Mouse (Mus musculus) hindbrain, embryonic 11.5 days (tissue): ENCODE measurements around the gene Rap1gap2. TPM values are rescaled to one million over a fixed set of nuclear protein-coding genes. Genes with fewer than 3 reads are reported as not detected.

ENCODE experiments used
- ATAC-seq: fragments of 200-750 bp; cut with Nextera tagmentation; 2 replicates; pipeline ENCODE4 v1.8.0; 2017; ENCODE audit warnings: mild to moderate bottlenecking, moderate TSS enrichment, moderate library complexity; ENCODE audit not compliant: low FRiP score
- DNase-seq: peaks from one replicate; pipeline ENCODE4 v3.0.0-alpha.2; 2015; ENCODE audit warnings: low spot score
- H3K27ac ChIP-seq: fragments of 300-500 bp; sonication (generic); 2 replicates; pipeline ENCODE4 v1.5.1; 2014; ENCODE audit warnings: mild to moderate bottlenecking, low read depth, low read length
- H3K27me3 ChIP-seq: fragments of 300-500 bp; sonication (generic); 2 replicates; pipeline ENCODE4 v1.6.1; 2014; ENCODE audit warnings: mild to moderate bottlenecking, low read length, moderate library complexity, mixed read lengths; ENCODE audit not compliant: control insufficient read depth, insufficient read depth
- H3K36me3 ChIP-seq: fragments of 300-500 bp; sonication (generic); 2 replicates; pipeline ENCODE4 v1.6.1; 2014; ENCODE audit warnings: mild to moderate bottlenecking, low read length, moderate library complexity, mixed read lengths; ENCODE audit not compliant: control insufficient read depth, insufficient read depth
- H3K4me1 ChIP-seq: fragments of 300-500 bp; sonication (generic); replicated peaks from 2 replicates; pipeline ENCODE4 v1.6.1; 2014; ENCODE audit warnings: low read length, mixed read lengths; ENCODE audit not compliant: control insufficient read depth, insufficient read depth
- H3K4me2 ChIP-seq: fragments of 300-500 bp; sonication (generic); replicated peaks from 2 replicates; pipeline ENCODE4 v1.6.1; 2014; ENCODE audit warnings: mild to moderate bottlenecking, low read depth, low read length
- H3K4me3 ChIP-seq: fragments of 300-500 bp; sonication (generic); 2 replicates; pipeline ENCODE4 v1.5.1; 2014; ENCODE audit warnings: low read depth, low read length
- H3K9ac ChIP-seq: fragments of 300-500 bp; sonication (generic); 2 replicates; pipeline ENCODE4 v1.6.1; 2014; ENCODE audit warnings: low read depth, low read length
- H3K9me3 ChIP-seq: fragments of 300-500 bp; sonication (generic); 2 replicates; pipeline ENCODE4 v1.6.1; 2016; ENCODE audit warnings: low read length; ENCODE audit not compliant: control insufficient read depth
- WGBS: fragments of 180-500 bp; shearing (Covaris S2); extraction: QIAGEN DNeasy Blood & Tissue Kit; methylation state at CpG from one replicate; pipeline ENCODE4 v1.1.7; 2014; 5-methylcytosine and 5-hydroxymethylcytosine counted together
- polyA plus RNA-seq: library from polyadenylated mRNA; unstranded; fragments of >200 nt; fragmentation: Nextera tagmentation; extraction: Ambion mirVana; gene quantifications from 2 replicates; pipeline ENCODE4 v1.2.1, GENCODE M21; 2014

Gene Rap1gap2
- polyA plus RNA-seq, 1 experiment from 2014 or later = 2.7 TPM

GRCm38 (mm10) chr11:74613428-74613827, 2.7 kb upstream of the Rap1gap2 start:
- no peak for ATAC-seq
- 63% methylated on average over 4 of the region's 4 CpGs for WGBS
- no peak overlapping the region for H3K9ac ChIP-seq
- H3K4me2 ChIP-seq = no peak overlapping the region
- no peak overlapping the region for H3K4me3 ChIP-seq
- no peaks in the 10 kb centered on the region; the same call in 1 of the 2 replicates for H3K4me1 ChIP-seq
- no peak for DNase-seq
- H3K9me3 ChIP-seq = no peaks in the 10 kb centered on the region
- peaks cover 23% of the 10 kb centered on the region for H3K27me3 ChIP-seq
- no peaks in the 10 kb centered on the region for H3K36me3 ChIP-seq
- H3K27ac ChIP-seq = no peak overlapping the region

GRCm38 (mm10) chr11:74611437-74611836, 722 bp upstream of the Rap1gap2 start:
- H3K27me3 ChIP-seq = peaks cover 23% of the 10 kb centered on the region
- H3K4me3 ChIP-seq = no peak overlapping the region
- H3K9ac ChIP-seq = no peak overlapping the region
- ATAC-seq (no peak), DNase-seq (no peak)
- H3K4me1 ChIP-seq = no peaks in the 10 kb centered on the region; the same call in 1 of the 2 replicates
- WGBS = 27% methylated on average over 7 of the region's 7 CpGs
- no peak overlapping the region for H3K4me2 ChIP-seq
- no peaks in the 10 kb centered on the region for H3K36me3 ChIP-seq
- no peak overlapping the region for H3K27ac ChIP-seq
- H3K9me3 ChIP-seq = no peaks in the 10 kb centered on the region

- Histone ChIP-seq H3K27me3 (peaks cover 23% of the 10 kb centered on the region), H3K4me2 (no peak overlapping the region), H3K36me3 (no peaks in the 10 kb centered on the region), H3K27ac (no peak overlapping the region), H3K9ac (no peak overlapping the region), H3K9me3 (no peaks in the 10 kb centered on the region), H3K4me1 (no peaks in the 10 kb centered on the region; the same call in 1 of the 2 replicates), H3K4me3 (no peak overlapping the region)
- DNase-seq (no peak), ATAC-seq (no peak)
- 29% methylated on average over 5 of the region's 5 CpGs for WGBS
Measured at GRCm38 (mm10) chr11:74610068-74610467, 647 bp downstream of the Rap1gap2 start.

- Histone ChIP-seq H3K4me3 (no peak overlapping the region), H3K9ac (no peak overlapping the region), H3K36me3 (no peaks in the 10 kb centered on the region), H3K27ac (no peak overlapping the region), H3K4me1 (no peaks in the 10 kb centered on the region), H3K9me3 (no peaks in the 10 kb centered on the region), H3K27me3 (no peaks in the 10 kb centered on the region), H3K4me2 (no peak overlapping the region)
- ATAC-seq = no peak
- DNase-seq = no peak
- 79% methylated on average over 1 of the region's 1 CpGs for WGBS
Measured at GRCm38 (mm10) chr11:74602286-74602685, 8.4 kb downstream of the Rap1gap2 start.

- no peak overlapping the region for H3K4me2 ChIP-seq
Measured at GRCm38 (mm10) chr11:74597990-74598337, 12.8 kb downstream of the Rap1gap2 start.

GRCm38 (mm10) chr11:74597283-74597989, 13.3 kb downstream of the Rap1gap2 start:
- Histone ChIP-seq H3K9ac (no peak overlapping the region), H3K4me2 (no peak overlapping the region), H3K27ac (no peak overlapping the region), H3K9me3 (no peaks in the 10 kb centered on the region), H3K4me1 (no peaks in the 10 kb centered on the region), H3K4me3 (no peak overlapping the region), H3K27me3 (no peaks in the 10 kb centered on the region; the same call in 1 of the 2 replicates), H3K36me3 (no peaks in the 10 kb centered on the region)
- 75% methylated on average over 4 of the region's 4 CpGs for WGBS
- DNase-seq (no peak), ATAC-seq (no peak)

More at GRCm38 (mm10) chr11:74597990-74598337, 12.8 kb downstream of the Rap1gap2 start:
- H3K27ac ChIP-seq = no peak overlapping the region
- ATAC-seq = no peak
- H3K36me3 ChIP-seq = no peaks in the 10 kb centered on the region
- no peaks in the 10 kb centered on the region for H3K9me3 ChIP-seq
- no peak for DNase-seq
- no peak overlapping the region for H3K4me3 ChIP-seq
- no peaks in the 10 kb centered on the region for H3K27me3 ChIP-seq
- H3K9ac ChIP-seq = no peak overlapping the region
- H3K4me1 ChIP-seq = no peaks in the 10 kb centered on the region

GRCm38 (mm10) chr11:74592246-74592645, 18.5 kb downstream of the Rap1gap2 start:
- Histone ChIP-seq H3K36me3 (no peaks in the 10 kb centered on the region), H3K9ac (no peak overlapping the region), H3K4me1 (0 out of 2 replicates have a peak, but pooled peaks cover 3% of the 10 kb centered on the region), H3K27me3 (peaks cover 43% of the 10 kb centered on the region), H3K27ac (no peak overlapping the region), H3K4me2 (no peak overlapping the region), H3K9me3 (no peaks in the 10 kb centered on the region), H3K4me3 (no peak overlapping the region)
- ATAC-seq = no peak
- WGBS = 86% methylated on average over 3 of the region's 3 CpGs
- DNase-seq = no peak

GRCm38 (mm10) chr11:74590691-74591090, 20.0 kb downstream of the Rap1gap2 start:
- Histone ChIP-seq H3K9ac (no peak overlapping the region), H3K27ac (no peak overlapping the region)

GRCm38 (mm10) chr11:74590239-74590596, 20.5 kb downstream of the Rap1gap2 start:
- H3K9me3 ChIP-seq = no peaks in the 10 kb centered on the region
- H3K36me3 ChIP-seq = no peaks in the 10 kb centered on the region
- peak overlapping the region; percentile 35; the same call in 1 of the 2 replicates for H3K9ac ChIP-seq
- H3K4me2 ChIP-seq = peak overlapping the region; percentile 54
- peaks cover 43% of the 10 kb centered on the region for H3K27me3 ChIP-seq
- WGBS = 2% methylated on average over 25 of the region's 25 CpGs
- ATAC-seq (no peak; the same call in none of the 2 replicates), DNase-seq (no peak)
- H3K4me1 ChIP-seq = 0 out of 2 replicates have a peak, but pooled peaks cover 5% of the 10 kb centered on the region
- H3K27ac ChIP-seq = no peak overlapping the region
- H3K4me3 ChIP-seq = peak overlapping the region; percentile 38

More at GRCm38 (mm10) chr11:74590691-74591090, 20.0 kb downstream of the Rap1gap2 start:
- H3K27me3 ChIP-seq = peaks cover 43% of the 10 kb centered on the region
- ATAC-seq (no peak), DNase-seq (peak; percentile 25)
- H3K9me3 ChIP-seq = no peaks in the 10 kb centered on the region
- peak overlapping the region; percentile 54 for H3K4me2 ChIP-seq
- H3K36me3 ChIP-seq = no peaks in the 10 kb centered on the region
- 0 out of 2 replicates have a peak, but pooled peaks cover 5% of the 10 kb centered on the region for H3K4me1 ChIP-seq
- 36% methylated on average over 13 of the region's 13 CpGs for WGBS
- peak overlapping the region; percentile 38 for H3K4me3 ChIP-seq
